Mouse (Mus musculus): ENCODE results near the gene Ppp1r26.

Gene Ppp1r26

GRCm38 (mm10) chr2:28446515-28447314 is at the start of gene Ppp1r26:
TSS of gene Ppp1r26 (plus strand) at chr2:28446800.
- peak; percentile 19 for DNase-seq (ENCODE audit: low read depth, low spot score)

- no peak for DNase-seq (ENCODE audit: low read depth, low spot score)
Observed at GRCm38 (mm10) chr2:28396928-28397327, 49.7 kb upstream of the Ppp1r26 start.

- no peak for DNase-seq (ENCODE audit: low read depth, low spot score)
Observed at GRCm38 (mm10) chr2:28397417-28398119, 49.0 kb upstream of the Ppp1r26 start.

- no peak for DNase-seq (ENCODE audit: low read depth, low spot score)
Observed at GRCm38 (mm10) chr2:28401647-28402046, 45.0 kb upstream of the Ppp1r26 start.

GRCm38 (mm10) chr2:28402128-28402527 is 44.5 kb upstream of the Ppp1r26 start:
- DNase-seq (ENCODE audit: low read depth, low spot score), result no peak

GRCm38 (mm10) chr2:28407796-28408195 is 38.8 kb upstream of the Ppp1r26 start:
- DNase-seq (ENCODE audit: low read depth, low spot score), result no peak

- no peak for DNase-seq (ENCODE audit: low read depth, low spot score)
Observed at GRCm38 (mm10) chr2:28409144-28409543, 37.5 kb upstream of the Ppp1r26 start.

- DNase-seq (ENCODE audit: low read depth, low spot score), result no peak
Observed at GRCm38 (mm10) chr2:28409566-28409965, 37.0 kb upstream of the Ppp1r26 start.

GRCm38 (mm10) chr2:28412936-28413335 is 33.7 kb upstream of the Ppp1r26 start:
- no peak for DNase-seq (ENCODE audit: low read depth, low spot score)

GRCm38 (mm10) chr2:28414116-28414756 is 32.4 kb upstream of the Ppp1r26 start:
- no peak for DNase-seq (ENCODE audit: low read depth, low spot score)

- DNase-seq (ENCODE audit: low read depth, low spot score), result no peak
Observed at GRCm38 (mm10) chr2:28414757-28415137, 31.9 kb upstream of the Ppp1r26 start.

GRCm38 (mm10) chr2:28415387-28416024 is 31.1 kb upstream of the Ppp1r26 start:
- DNase-seq (ENCODE audit: low read depth, low spot score), result no peak

GRCm38 (mm10) chr2:28416511-28416910 is 30.1 kb upstream of the Ppp1r26 start:
- no peak for DNase-seq (ENCODE audit: low read depth, low spot score)

- DNase-seq (ENCODE audit: low read depth, low spot score), result peak; percentile 79
Observed at GRCm38 (mm10) chr2:28418034-28418433, 28.6 kb upstream of the Ppp1r26 start.

- peak; percentile 66 for DNase-seq (ENCODE audit: low read depth, low spot score)
Observed at GRCm38 (mm10) chr2:28419898-28420297, 26.7 kb upstream of the Ppp1r26 start.

GRCm38 (mm10) chr2:28423167-28423566 is 23.4 kb upstream of the Ppp1r26 start:
- peak; percentile 69 for DNase-seq (ENCODE audit: low read depth, low spot score)

GRCm38 (mm10) chr2:28427226-28427625 is 19.4 kb upstream of the Ppp1r26 start:
- no peak for DNase-seq (ENCODE audit: low read depth, low spot score)

- no peak for DNase-seq (ENCODE audit: low read depth, low spot score)
Observed at GRCm38 (mm10) chr2:28430846-28431245, 15.8 kb upstream of the Ppp1r26 start.

GRCm38 (mm10) chr2:28432811-28433210 is 13.8 kb upstream of the Ppp1r26 start:
- DNase-seq (ENCODE audit: low read depth, low spot score), result no peak

- no peak for DNase-seq (ENCODE audit: low read depth, low spot score)
Observed at GRCm38 (mm10) chr2:28433512-28433911, 13.1 kb upstream of the Ppp1r26 start.

- DNase-seq (ENCODE audit: low read depth, low spot score), result no peak
Observed at GRCm38 (mm10) chr2:28435401-28435800, 11.2 kb upstream of the Ppp1r26 start.

GRCm38 (mm10) chr2:28440842-28441241 is 5.8 kb upstream of the Ppp1r26 start:
- DNase-seq (ENCODE audit: low read depth, low spot score), result peak; percentile 20
